Mouse (Mus musculus): ENCODE results near the gene Ankrd55. TPM values are rescaled to one million over a fixed set of nuclear protein-coding genes. Genes with fewer than 3 reads are reported as not detected.
A peak's percentile ranks its signal among the peaks of the same experiment; 100 is the strongest.

The Ankrd55 gene
- polyA plus RNA-seq, 1 experiment from 2014 or later: 2.3 TPM

- 84% methylated on average over 5 of the region's 5 CpGs for WGBS
- H3K27ac ChIP-seq (ENCODE audit: low read depth, low read length): no peak overlapping the region
- no peak overlapping the region for H3K4me2 ChIP-seq
- H3K9me3 ChIP-seq (ENCODE audit: control insufficient read depth, low read length): no peaks in the 10 kb centered on the region
- no peaks in the 10 kb centered on the region for H3K36me3 ChIP-seq (ENCODE audit: control insufficient read depth, insufficient read depth, low read length)
- H3K4me1 ChIP-seq (ENCODE audit: control insufficient read depth, insufficient read depth, low read length): 0 out of 2 replicates have a peak, but pooled peaks cover 2% of the 10 kb centered on the region
- H3K4me3 ChIP-seq (ENCODE audit: low read depth, low read length): no peak overlapping the region
- DNase-seq (ENCODE audit: low spot score, missing footprints) (peak; percentile 75), ATAC-seq (ENCODE audit: low FRiP score) (no peak)
- H3K9ac ChIP-seq (ENCODE audit: low read length): no peak overlapping the region
- no peaks in the 10 kb centered on the region for H3K27me3 ChIP-seq (ENCODE audit: control insufficient read depth, insufficient read depth, low read length)
Observed at GRCm38 (mm10) chr13:112412824-112413223, 124.6 kb downstream of the Ankrd55 start.

- no peak overlapping the region for H3K4me3 ChIP-seq (ENCODE audit: low read depth, low read length)
- H3K9ac ChIP-seq (ENCODE audit: low read length): no peak overlapping the region
- no peak for ATAC-seq (ENCODE audit: low FRiP score)
- H3K36me3 ChIP-seq (ENCODE audit: control insufficient read depth, insufficient read depth, low read length): no peaks in the 10 kb centered on the region
- H3K27me3 ChIP-seq (ENCODE audit: control insufficient read depth, insufficient read depth, low read length): no peaks in the 10 kb centered on the region
- no peak overlapping the region for H3K27ac ChIP-seq (ENCODE audit: low read depth, low read length)
- DNase-seq (ENCODE audit: low spot score, missing footprints): peak; percentile 33
- 0 out of 2 replicates have a peak, but pooled peaks cover 2% of the 10 kb centered on the region for H3K4me1 ChIP-seq (ENCODE audit: control insufficient read depth, insufficient read depth, low read length)
- no peaks in the 10 kb centered on the region for H3K9me3 ChIP-seq (ENCODE audit: control insufficient read depth, low read length)
- 89% methylated on average over 8 of the region's 8 CpGs for WGBS
- no peak overlapping the region for H3K4me2 ChIP-seq
Observed at GRCm38 (mm10) chr13:112413611-112414010, 125.4 kb downstream of the Ankrd55 start.

GRCm38 (mm10) chr13:112415896-112416295, 127.6 kb downstream of the Ankrd55 start:
- H3K9me3 ChIP-seq (ENCODE audit: control insufficient read depth, low read length): no peaks in the 10 kb centered on the region
- H3K9ac ChIP-seq (ENCODE audit: low read length): no peak overlapping the region
- H3K27ac ChIP-seq (ENCODE audit: low read depth, low read length): no peak overlapping the region
- H3K4me1 ChIP-seq (ENCODE audit: control insufficient read depth, insufficient read depth, low read length): 0 out of 2 replicates have a peak, but pooled peaks cover 2% of the 10 kb centered on the region
- no peak overlapping the region for H3K4me3 ChIP-seq (ENCODE audit: low read depth, low read length)
- ATAC-seq (ENCODE audit: low FRiP score) (no peak), DNase-seq (ENCODE audit: low spot score, missing footprints) (no peak)
- H3K36me3 ChIP-seq (ENCODE audit: control insufficient read depth, insufficient read depth, low read length): no peaks in the 10 kb centered on the region
- WGBS: 80% methylated on average over 6 of the region's 6 CpGs
- H3K27me3 ChIP-seq (ENCODE audit: control insufficient read depth, insufficient read depth, low read length): no peaks in the 10 kb centered on the region
- H3K4me2 ChIP-seq: no peak overlapping the region

- H3K36me3 ChIP-seq (ENCODE audit: control insufficient read depth, insufficient read depth, low read length): no peaks in the 10 kb centered on the region
- H3K27ac ChIP-seq (ENCODE audit: low read depth, low read length): no peak overlapping the region
- H3K9ac ChIP-seq (ENCODE audit: low read length): no peak overlapping the region
- peak; percentile 89 for DNase-seq (ENCODE audit: low spot score, missing footprints)
- no peak overlapping the region for H3K4me2 ChIP-seq
- no peaks in the 10 kb centered on the region for H3K9me3 ChIP-seq (ENCODE audit: control insufficient read depth, low read length)
- no peak overlapping the region for H3K4me3 ChIP-seq (ENCODE audit: low read depth, low read length)
- 24% methylated on average over 8 of the region's 8 CpGs for WGBS
- 0 out of 2 replicates have a peak, but pooled peaks cover 2% of the 10 kb centered on the region for H3K4me1 ChIP-seq (ENCODE audit: control insufficient read depth, insufficient read depth, low read length)
- no peak for ATAC-seq (ENCODE audit: low FRiP score)
- no peaks in the 10 kb centered on the region for H3K27me3 ChIP-seq (ENCODE audit: control insufficient read depth, insufficient read depth, low read length)
Observed at GRCm38 (mm10) chr13:112416410-112417162, 128.3 kb downstream of the Ankrd55 start.

GRCm38 (mm10) chr13:112417163-112417523, 128.9 kb downstream of the Ankrd55 start:
- 44% methylated on average over 4 of the region's 4 CpGs for WGBS
- Histone ChIP-seq H3K4me3 (ENCODE audit: low read depth, low read length) (no peak overlapping the region), H3K4me2 (no peak overlapping the region), H3K9ac (ENCODE audit: low read length) (no peak overlapping the region), H3K9me3 (ENCODE audit: control insufficient read depth, low read length) (no peaks in the 10 kb centered on the region), H3K27ac (ENCODE audit: low read depth, low read length) (no peak overlapping the region), H3K27me3 (ENCODE audit: control insufficient read depth, insufficient read depth, low read length) (no peaks in the 10 kb centered on the region), H3K4me1 (ENCODE audit: control insufficient read depth, insufficient read depth, low read length) (0 out of 2 replicates have a peak, but pooled peaks cover 2% of the 10 kb centered on the region), H3K36me3 (ENCODE audit: control insufficient read depth, insufficient read depth, low read length) (no peaks in the 10 kb centered on the region)
- ATAC-seq (ENCODE audit: low FRiP score): no peak
- no peak for DNase-seq (ENCODE audit: low spot score, missing footprints)

GRCm38 (mm10) chr13:112417861-112418423, 129.7 kb downstream of the Ankrd55 start:
- no peaks in the 10 kb centered on the region for H3K36me3 ChIP-seq (ENCODE audit: control insufficient read depth, insufficient read depth, low read length)
- H3K9ac ChIP-seq (ENCODE audit: low read length): no peak overlapping the region
- no peak overlapping the region for H3K27ac ChIP-seq (ENCODE audit: low read depth, low read length)
- H3K27me3 ChIP-seq (ENCODE audit: control insufficient read depth, insufficient read depth, low read length): no peaks in the 10 kb centered on the region
- H3K9me3 ChIP-seq (ENCODE audit: control insufficient read depth, low read length): no peaks in the 10 kb centered on the region
- 0 out of 2 replicates have a peak, but pooled peaks cover 2% of the 10 kb centered on the region for H3K4me1 ChIP-seq (ENCODE audit: control insufficient read depth, insufficient read depth, low read length)
- 76% methylated on average over 2 of the region's 2 CpGs for WGBS
- H3K4me2 ChIP-seq: no peak overlapping the region
- no peak for ATAC-seq (ENCODE audit: low FRiP score)
- no peak overlapping the region for H3K4me3 ChIP-seq (ENCODE audit: low read depth, low read length)
- peak; percentile 65 for DNase-seq (ENCODE audit: low spot score, missing footprints)

GRCm38 (mm10) chr13:112418595-112418994, 130.3 kb downstream of the Ankrd55 start:
- no peak overlapping the region for H3K27ac ChIP-seq (ENCODE audit: low read depth, low read length)
- DNase-seq (ENCODE audit: low spot score, missing footprints) (peak; percentile 19), ATAC-seq (ENCODE audit: low FRiP score) (no peak)
- H3K4me2 ChIP-seq: no peak overlapping the region
- no peak overlapping the region for H3K9ac ChIP-seq (ENCODE audit: low read length)
- H3K4me1 ChIP-seq (ENCODE audit: control insufficient read depth, insufficient read depth, low read length): 0 out of 2 replicates have a peak, but pooled peaks cover 2% of the 10 kb centered on the region
- no peaks in the 10 kb centered on the region for H3K9me3 ChIP-seq (ENCODE audit: control insufficient read depth, low read length)
- no peak overlapping the region for H3K4me3 ChIP-seq (ENCODE audit: low read depth, low read length)
- 90% methylated on average over 4 of the region's 4 CpGs for WGBS
- no peaks in the 10 kb centered on the region for H3K36me3 ChIP-seq (ENCODE audit: control insufficient read depth, insufficient read depth, low read length)
- no peaks in the 10 kb centered on the region for H3K27me3 ChIP-seq (ENCODE audit: control insufficient read depth, insufficient read depth, low read length)

GRCm38 (mm10) chr13:112424212-112424611, 136.0 kb downstream of the Ankrd55 start:
- no peaks in the 10 kb centered on the region for H3K4me1 ChIP-seq (ENCODE audit: control insufficient read depth, insufficient read depth, low read length)
- H3K4me2 ChIP-seq: no peak overlapping the region
- H3K36me3 ChIP-seq (ENCODE audit: control insufficient read depth, insufficient read depth, low read length): no peaks in the 10 kb centered on the region
- DNase-seq (ENCODE audit: low spot score, missing footprints): peak; percentile 45
- no peak overlapping the region for H3K27ac ChIP-seq (ENCODE audit: low read depth, low read length)
- 97% methylated on average over 2 of the region's 2 CpGs for WGBS
- H3K9ac ChIP-seq (ENCODE audit: low read length): no peak overlapping the region
- no peak for ATAC-seq (ENCODE audit: low FRiP score)
- H3K9me3 ChIP-seq (ENCODE audit: control insufficient read depth, low read length): no peaks in the 10 kb centered on the region
- H3K4me3 ChIP-seq (ENCODE audit: low read depth, low read length): no peak overlapping the region
- no peaks in the 10 kb centered on the region for H3K27me3 ChIP-seq (ENCODE audit: control insufficient read depth, insufficient read depth, low read length)

- Histone ChIP-seq H3K27me3 (ENCODE audit: control insufficient read depth, insufficient read depth, low read length) (no peaks in the 10 kb centered on the region), H3K4me1 (ENCODE audit: control insufficient read depth, insufficient read depth, low read length) (no peaks in the 10 kb centered on the region)
- no peak for ATAC-seq (ENCODE audit: low FRiP score)
Observed at GRCm38 (mm10) chr13:112424635-112425034, 136.4 kb downstream of the Ankrd55 start.

More at GRCm38 (mm10) chr13:112424635-112425034, 136.4 kb downstream of the Ankrd55 start:
- DNase-seq (ENCODE audit: low spot score, missing footprints): peak; percentile 81
- Histone ChIP-seq H3K27ac (ENCODE audit: low read depth, low read length) (no peak overlapping the region), H3K9me3 (ENCODE audit: control insufficient read depth, low read length) (no peaks in the 10 kb centered on the region), H3K4me3 (ENCODE audit: low read depth, low read length) (no peak overlapping the region), H3K36me3 (ENCODE audit: control insufficient read depth, insufficient read depth, low read length) (no peaks in the 10 kb centered on the region), H3K9ac (ENCODE audit: low read length) (no peak overlapping the region), H3K4me2 (no peak overlapping the region)
- WGBS: 90% methylated on average over 7 of the region's 7 CpGs
